Mouse (Mus musculus) mesoderm, embryonic 11.5 days (tissue): ENCODE results near the gene Tvp23a.

ENCODE experiments used
- DNase-seq: peaks from one replicate; pipeline ENCODE4 v3.0.0-alpha.2; 2012; ENCODE audit warnings: low read depth, low spot score

Tvp23a gene

DNA sequence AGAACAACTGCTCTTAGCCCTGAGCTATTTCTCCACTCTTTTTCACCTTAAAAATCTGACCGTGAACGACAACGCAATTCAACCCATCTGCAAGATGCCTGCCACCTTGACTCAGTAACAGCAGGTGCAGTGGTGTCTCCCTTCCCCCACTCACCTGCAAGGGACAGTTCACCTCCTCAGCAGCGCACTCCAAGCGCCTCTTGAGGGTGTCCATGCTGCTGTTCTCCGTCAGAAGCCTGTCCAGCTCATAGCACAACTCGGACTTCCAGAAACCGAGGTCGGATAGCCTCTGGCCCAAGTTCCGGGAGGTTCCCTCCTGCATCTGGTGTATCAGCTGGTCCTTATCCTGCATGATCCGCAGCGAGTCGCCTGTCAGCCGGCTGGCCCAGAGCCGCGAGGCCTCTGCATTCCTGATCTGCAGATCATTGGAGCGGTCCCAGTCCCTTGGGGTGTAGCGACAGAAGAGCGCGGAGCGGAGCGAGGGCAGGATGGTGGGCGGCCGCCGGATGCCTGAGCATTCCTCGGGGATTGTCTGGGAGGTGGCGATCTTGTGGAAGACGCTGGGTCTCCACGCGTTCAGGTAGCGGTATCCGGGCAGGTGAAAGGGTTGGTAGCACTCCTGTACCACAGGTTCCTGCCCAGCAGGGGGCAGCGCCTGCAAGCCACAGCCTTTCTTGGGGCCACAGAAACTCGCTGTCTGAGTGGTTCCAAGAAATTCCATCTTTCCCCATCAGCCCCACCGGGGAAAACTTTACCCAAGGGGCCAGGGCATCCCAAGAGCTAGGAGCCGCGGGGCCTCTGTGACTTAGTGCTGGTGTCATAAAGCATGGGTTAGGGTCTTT is 52.2 kb downstream of the Tvp23a start, which contains the start of gene Tekt5:
TSS of gene Tekt5 (minus strand) at position 792 of the 842 bp plus-strand sequence.
- peak; percentile 59 for DNase-seq

DNA sequence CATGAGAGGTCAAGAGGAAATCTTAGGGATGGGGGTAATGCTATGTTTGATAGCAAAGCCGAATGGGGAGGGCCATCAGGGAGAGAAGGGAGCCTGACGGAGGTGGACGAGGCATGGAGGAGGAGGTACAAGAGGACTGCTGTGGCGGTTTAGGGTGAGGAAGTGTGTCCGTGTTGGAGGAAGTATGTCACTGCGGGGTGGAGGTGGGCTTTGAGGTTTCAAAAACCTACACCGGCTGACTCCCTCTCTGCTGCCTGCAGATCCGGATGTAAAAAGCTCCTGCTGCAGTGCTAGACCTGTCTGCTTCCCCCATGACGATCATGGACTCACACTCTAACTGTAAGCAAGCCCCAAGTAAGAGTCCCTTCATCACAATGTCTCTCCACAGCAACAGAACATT is 54.6 kb downstream of the Tvp23a start:
- no peak for DNase-seq

DNA sequence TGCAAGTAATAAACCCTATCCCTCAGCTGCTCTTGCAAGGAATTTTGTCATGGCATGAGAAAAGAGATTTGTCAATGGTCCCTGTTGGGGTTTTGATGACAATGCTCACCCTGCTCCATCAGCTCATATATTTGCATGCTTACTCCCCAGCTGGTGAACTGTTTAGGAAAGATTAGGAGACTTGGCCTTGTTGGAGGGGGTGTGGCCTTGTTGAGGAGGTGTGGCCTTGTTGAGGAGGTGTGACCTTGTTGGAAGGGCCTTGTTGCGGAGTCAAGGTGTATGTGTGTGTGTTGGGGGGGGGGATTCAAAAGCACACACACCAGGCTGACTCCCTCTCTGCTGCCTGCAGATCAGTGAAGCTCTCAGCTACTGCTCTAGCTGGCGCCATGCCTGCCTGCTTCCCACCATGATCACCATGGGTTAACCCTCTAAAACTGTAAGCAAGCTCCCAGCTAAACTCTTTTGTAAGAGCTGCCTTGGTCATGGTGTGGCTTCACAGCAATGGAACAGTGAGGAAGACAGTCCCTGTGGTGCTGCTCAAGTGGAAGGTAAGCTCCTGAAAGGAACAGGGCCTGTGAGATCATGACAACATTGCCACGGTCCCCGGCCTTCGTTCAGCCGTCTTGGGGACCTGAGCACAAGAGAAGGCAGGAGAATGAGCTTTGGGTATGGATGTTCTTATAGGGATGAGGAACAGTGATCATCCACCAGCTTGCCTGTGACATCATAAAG is 58.4 kb downstream of the Tvp23a start:
- no peak for DNase-seq

DNA sequence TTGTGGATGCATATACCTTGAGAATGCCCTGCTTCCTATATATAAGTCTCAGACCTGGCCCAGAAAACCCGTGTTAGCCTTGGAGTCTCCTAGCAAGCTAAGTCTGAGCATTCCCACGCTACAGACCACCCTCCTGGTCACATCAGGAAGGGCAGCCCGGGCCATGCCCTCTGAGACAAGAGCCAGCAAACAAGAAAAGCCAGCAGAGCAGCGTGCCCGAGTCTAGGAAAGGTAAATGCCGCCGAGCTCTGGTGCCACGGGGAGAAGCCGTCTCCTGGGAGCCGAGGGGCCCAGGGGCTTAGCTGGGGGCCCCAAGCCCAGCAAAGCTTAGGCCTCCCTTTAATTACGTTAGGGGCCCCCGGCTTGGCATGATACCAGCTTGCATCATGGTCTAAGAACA is 61.9 kb downstream of the Tvp23a start:
- DNase-seq, result no peak

DNA sequence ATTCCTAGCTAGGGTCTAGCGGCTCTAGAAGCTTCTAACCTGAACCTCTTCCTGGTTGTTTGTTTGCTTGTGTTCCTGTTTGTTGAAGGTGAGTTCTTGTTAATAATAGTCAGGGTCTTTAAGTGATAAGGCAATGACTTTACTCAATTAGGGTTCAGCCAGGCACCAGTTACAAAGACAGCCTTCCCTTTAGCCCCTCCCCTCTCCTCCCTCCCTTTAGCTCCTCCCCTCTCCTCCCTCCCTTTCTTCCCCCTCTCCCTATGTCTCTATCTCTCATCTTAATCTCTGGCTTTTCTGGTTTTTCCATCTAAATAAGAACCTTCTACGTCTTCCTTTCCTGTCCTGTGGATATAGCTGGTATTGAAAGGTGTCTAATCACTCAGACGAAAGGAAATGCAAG is 62.6 kb downstream of the Tvp23a start:
- no peak for DNase-seq

DNA sequence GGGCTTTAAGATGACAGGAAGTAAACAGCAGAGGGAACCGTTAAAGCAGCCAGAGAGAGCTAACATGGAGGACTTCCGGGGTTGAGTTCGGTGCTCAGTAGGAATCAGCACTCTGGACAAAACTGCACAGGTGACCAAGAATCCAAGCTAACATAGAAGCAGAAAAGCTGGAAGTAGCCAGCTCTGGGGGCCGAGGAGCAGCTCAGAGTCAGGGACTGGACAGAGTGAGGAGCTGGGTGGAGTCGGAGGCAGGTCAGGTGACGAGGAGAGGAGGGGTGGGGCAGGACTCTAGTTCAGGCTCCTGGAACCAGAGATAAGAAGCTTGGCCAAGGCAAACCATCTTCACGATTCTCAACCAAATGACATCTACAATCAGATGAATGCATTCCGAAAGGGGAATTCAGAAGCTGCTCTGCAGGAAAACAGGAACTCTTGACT is 63.1 kb downstream of the Tvp23a start:
- DNase-seq, result no peak

DNA sequence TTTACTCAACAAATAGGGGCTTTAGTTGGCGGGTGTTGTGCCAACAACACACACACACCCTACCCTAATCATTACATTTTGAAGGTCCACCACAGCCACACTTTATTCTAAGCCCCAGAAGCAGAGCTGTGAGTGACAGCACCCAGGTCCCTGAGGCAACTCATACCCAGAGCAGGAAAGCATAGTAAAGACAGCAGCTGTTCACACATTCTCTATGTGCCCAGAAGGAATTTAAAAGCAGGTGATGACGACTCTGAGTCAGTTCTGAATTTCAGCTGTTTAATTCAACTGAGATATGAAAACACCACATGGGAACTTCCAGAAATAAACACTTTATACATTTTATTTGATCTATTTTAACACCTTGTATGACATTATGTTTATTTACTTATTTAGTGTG is 67.6 kb downstream of the Tvp23a start:
- no peak for DNase-seq

DNA sequence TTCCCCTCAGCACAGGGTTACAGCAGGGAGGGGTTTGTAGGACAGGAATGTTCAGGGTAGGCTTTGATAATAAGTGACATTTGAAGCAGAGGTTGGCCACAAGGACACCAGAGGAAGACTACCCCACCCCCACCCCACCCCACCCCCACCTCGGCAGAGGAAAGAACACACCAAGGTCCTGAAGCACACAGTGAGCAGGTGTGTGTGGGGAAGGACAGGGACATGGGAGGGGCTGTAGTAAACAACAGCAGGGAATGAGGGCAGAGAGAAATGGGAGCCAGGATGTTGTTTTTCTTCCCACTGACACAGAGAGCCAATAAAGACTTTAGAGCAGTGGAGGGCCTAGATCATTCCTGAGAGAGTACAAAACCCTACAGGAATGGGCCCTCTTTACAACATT is 69.9 kb downstream of the Tvp23a start:
- no peak for DNase-seq

DNA sequence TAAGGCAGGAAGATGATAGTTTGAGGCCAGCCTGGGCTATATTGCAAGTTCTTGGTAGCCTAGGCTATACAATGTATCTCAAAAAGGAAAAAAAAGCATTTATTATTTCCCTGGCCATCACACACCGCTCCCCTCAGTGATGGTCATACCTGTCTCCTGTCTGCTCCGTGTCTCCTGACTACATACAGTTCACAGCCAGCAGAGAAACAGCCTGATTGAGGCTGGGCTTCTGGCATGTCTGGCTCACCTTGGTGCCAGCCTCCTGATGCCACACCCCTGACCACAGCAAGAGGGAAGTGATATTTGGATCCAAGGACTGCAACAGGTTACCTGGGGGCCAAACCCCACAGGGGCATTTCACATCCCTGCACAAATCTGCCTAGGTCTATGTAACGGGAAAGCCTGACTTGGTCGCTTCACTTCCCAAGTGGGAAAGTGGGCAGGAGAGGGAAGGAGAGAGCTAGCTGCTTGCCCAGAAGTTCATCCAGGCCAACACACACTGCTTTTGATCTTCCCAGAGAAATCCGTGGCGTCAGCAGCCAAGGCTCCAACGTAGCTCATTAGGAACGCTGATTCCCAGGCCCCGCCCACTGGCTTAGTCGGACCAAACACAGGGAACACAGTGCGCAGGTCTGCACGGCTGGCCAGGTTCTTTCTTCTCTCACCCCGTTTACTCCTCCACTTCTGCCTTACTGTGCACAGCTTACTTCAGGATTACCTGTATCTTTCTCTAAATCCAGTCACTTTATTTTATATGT is 72.7 kb downstream of the Tvp23a start:
- DNase-seq, result peak; percentile 45

DNA sequence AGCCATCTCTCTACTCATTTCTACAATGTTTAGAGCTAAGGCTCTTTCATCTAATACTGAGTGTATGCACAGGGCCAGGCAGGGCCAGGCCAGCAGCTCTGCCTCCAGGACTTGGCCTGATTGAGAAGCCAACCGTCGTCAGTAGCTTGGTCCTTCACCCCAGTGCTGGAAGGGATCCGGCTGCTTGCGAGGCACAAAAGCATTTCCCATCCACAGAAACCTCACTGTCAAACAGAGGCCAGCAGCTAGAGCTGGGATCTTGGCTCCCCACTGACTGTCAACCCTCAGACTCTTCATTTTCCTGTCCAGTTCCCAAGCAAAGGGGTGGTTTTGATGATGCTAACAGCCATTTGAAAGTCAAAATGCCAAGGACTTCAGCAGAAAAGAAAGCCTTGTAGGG is 74.8 kb downstream of the Tvp23a start:
- no peak for DNase-seq
